In genomic region chr13:62558189-62559110, GRCm38 (mm10) we compare ENCODE assay signal across 8 mouse cellular contexts. TPM values are rescaled to one million over a fixed set of nuclear protein-coding genes. Genes with fewer than 3 reads are reported as not detected.
DNase-seq lines count a peak whose midpoint lies in the region; ATAC-seq and TF ChIP-seq lines count a peak whose summit lies in the region.
"Not testable (repeated sequence)": the region's sequence is repeated elsewhere in the genome, so short reads cannot be mapped to it uniquely, and the experiment has no call there.

Gene Zfp935 (minus strand): TSS chr13:62558511.

- peak within 1 kb of the TSS; percentile 84 for H3K9ac ChIP-seq in CH12.LX (ENCODE audit: insufficient read depth, low read depth)
- H3K9ac ChIP-seq in forebrain, embryonic 14.5 days (ENCODE audit: low read length): peak within 1 kb of the TSS; percentile 54
- 0 out of 2 replicates have a peak within 1 kb of the TSS, but pooled peaks have one; percentile 53 for H3K9ac ChIP-seq in liver, embryonic 16.5 days (ENCODE audit: low read depth, low read length)
- H3K9ac ChIP-seq in neural tube, embryonic 13.5 days: peak within 1 kb of the TSS; percentile 74

- in situ Hi-C loops in CH12.LX (cut with MboI; ENCODE audit: low pct_ligation_motif_present, low pct_unique_long_range_greater_than_20kb, low sequenced_read_pairs): not testable (repeated sequence)

- not testable (repeated sequence) for TF ChIP-seq RAD21 in CH12.LX (IDR thresholded peaks at IDR 0.05; ENCODE audit: low read depth, low read length)

- intact Hi-C loops in heart, postnatal 14 days (cut with DNase I): not testable (repeated sequence)

- WGBS in forebrain, embryonic 14.5 days: 2% methylated on average over 25 of the region's 27 CpGs
- 5% methylated on average over 27 of the region's 27 CpGs for WGBS in large intestine, adult 2 months
- WGBS in liver, embryonic 16.5 days (ENCODE audit: insufficient replicate concordance): 2% methylated on average over 25 of the region's 27 CpGs
- 3% methylated on average over 27 of the region's 27 CpGs for whole genome bisulfite sequencing in neural tube, embryonic 13.5 days

- H3K4me1 ChIP-seq in CH12.LX (ENCODE audit: control insufficient read depth in 1 of 2, insufficient read depth in 2 of 2); forebrain, embryonic 14.5 days (ENCODE audit: control insufficient read depth, insufficient read depth, low read length); liver, embryonic 16.5 days (ENCODE audit: control insufficient read depth, low read depth, low read length); neural tube, embryonic 13.5 days (replicated peaks): not testable (repeated sequence)

- TF ChIP-seq CTCF in CH12.LX (conservative IDR thresholded peaks at IDR 0.05 in 1 of 2, IDR thresholded peaks at IDR 0.05 in 1 of 2; ENCODE audit: low read depth in 2 of 2, low read length in 2 of 2): not testable (repeated sequence)

- peak within 1 kb of the TSS in 2 of 3 experiments; percentile 50 to 94 for H3K4me3 ChIP-seq in CH12.LX (replicated peaks in 1 of 3; ENCODE audit: low read depth in 2 of 3, low read length in 2 of 3, poor library complexity in 1 of 3)
- H3K4me3 ChIP-seq in forebrain, embryonic 14.5 days (ENCODE audit: low read depth, low read length): peak within 1 kb of the TSS; percentile 35
- peak within 1 kb of the TSS; percentile 59 for H3K4me3 ChIP-seq in liver, embryonic 16.5 days (ENCODE audit: low read depth, low read length)
- H3K4me3 ChIP-seq in neural tube, embryonic 13.5 days: peak within 1 kb of the TSS; percentile 47

- TF ChIP-seq POLR2A in CH12.LX (IDR thresholded peaks at IDR 0.05; ENCODE audit: low read depth, low read length): 0 out of 2 replicates have a peak, but pooled peaks have one; percentile 24

- H3K27me3 ChIP-seq in CH12.LX (replicated peaks); forebrain, embryonic 14.5 days (replicated peaks; ENCODE audit: control insufficient read depth, insufficient read depth, low read length); liver, embryonic 16.5 days (ENCODE audit: control insufficient read depth, insufficient read depth, low read depth, low read length); neural tube, embryonic 13.5 days: not testable (repeated sequence)

- H3K4me2 ChIP-seq in CH12.LX (ENCODE audit: insufficient read depth, low read depth, poor library complexity, severe bottlenecking): not testable (repeated sequence)
- H3K4me2 ChIP-seq in forebrain, embryonic 14.5 days (ENCODE audit: low read length): peak within 1 kb of the TSS; percentile 37; the same call in 1 of the 2 replicates
- peak within 1 kb of the TSS; percentile 37 for H3K4me2 ChIP-seq in liver, embryonic 16.5 days (ENCODE audit: low read depth, low read length)
- H3K4me2 ChIP-seq in neural tube, embryonic 13.5 days: peak within 1 kb of the TSS; percentile 50

- TF ChIP-seq EP300 in CH12.LX (IDR thresholded peaks at IDR 0.05; ENCODE audit: low read length): not testable (repeated sequence)

- H3K9me3 ChIP-seq in CH12.LX (replicated peaks; ENCODE audit: low read length); forebrain, embryonic 14.5 days (replicated peaks; ENCODE audit: control insufficient read depth, low read length); liver, embryonic 16.5 days (replicated peaks; ENCODE audit: control insufficient read depth, low read length): not testable (repeated sequence)
- peaks cover 19% of the 10 kb centered on the region for H3K9me3 ChIP-seq in neural tube, embryonic 13.5 days

- dilution Hi-C loops in CH12.LX (cut with MboI; ENCODE audit: extremely low pct_ligation_motif_present, extremely low pct_unique_long_range_greater_than_20kb, low sequenced_read_pairs): not testable (repeated sequence)

- H3K79me2 ChIP-seq in CH12.LX (replicated peaks; ENCODE audit: control insufficient read depth, extremely low read depth, insufficient read depth, poor library complexity, severe bottlenecking): not testable (repeated sequence)

- peak; percentile 48; the same call in 1 of the 2 replicates for ATAC-seq in forebrain, embryonic 14.5 days
- peak; percentile 43; the same call in 1 of the 2 replicates for ATAC-seq in liver, embryonic 16.5 days (ENCODE audit: low read depth)
- not testable (repeated sequence) for ATAC-seq in neural tube, embryonic 13.5 days (ENCODE audit: low read depth)

- DNase-seq in CH12.LX (ENCODE audit: extremely low read depth): peak; percentile 23
- DNase-seq in c-Kit-positive CD71-positive TER-119-positive erythroid progenitor cells, embryonic 14.5 days (ENCODE audit: low spot score): peak; percentile 32
- DNase-seq in forebrain, embryonic 14.5 days (ENCODE audit: low spot score): peak; percentile 4
- DNase-seq in heart, postnatal 14 days: peak; percentile 68 to 75
- peak; percentile 19 for DNase-seq in large intestine, adult 2 months (ENCODE audit: low read depth, low spot score)
- DNase-seq in testis, postnatal 10 days (ENCODE audit: low spot score): peak; percentile 70

- H3K27ac ChIP-seq in CH12.LX (ENCODE audit: insufficient read depth, low read depth); forebrain, embryonic 14.5 days (ENCODE audit: low read depth, low read length); liver, embryonic 16.5 days (ENCODE audit: low read length); neural tube, embryonic 13.5 days (replicated peaks): not testable (repeated sequence)

- H3K36me3 ChIP-seq in CH12.LX (replicated peaks in 1 of 2; ENCODE audit: control insufficient read depth in 1 of 2, insufficient read depth in 1 of 2, low read length in 1 of 2); forebrain, embryonic 14.5 days (ENCODE audit: control insufficient read depth, insufficient read depth, low read length); liver, embryonic 16.5 days (ENCODE audit: control insufficient read depth, insufficient read depth): not testable (repeated sequence)
- H3K36me3 ChIP-seq in neural tube, embryonic 13.5 days: peaks cover 19% of the 10 kb centered on the region

TF ChIP-seq in CH12.LX, 34 proteins besides CTCF, POLR2A, EP300 and RAD21:
- peak; percentile 48 for TF ChIP-seq HCFC1 (IDR thresholded peaks at IDR 0.05; ENCODE audit: low read depth, low read length)
- TF ChIP-seq E2F4 (IDR thresholded peaks at IDR 0.05; ENCODE audit: insufficient replicate concordance, low read depth, low read length): peak; percentile 64; the same call in 1 of the 2 replicates

RNA-seq across cellular contexts. Expression of gene Zfp935, which starts in this region (rescaled TPM):
- total RNA-seq in CH12.LX (2012; rRNA removed) (not detected in 2 replicates), CH12.LX (2014; rRNA removed) (1.4 TPM in 1 of 2 replicates, not detected in the other)
- polyA plus RNA-seq in CH12.LX (2012; ENCODE audit: insufficient read length, low read depth): 2.5 TPM in 1 of 2 replicates, not detected in the other
- not detected in 2 replicates for polyA plus RNA-seq in forebrain, embryonic 14.5 days (2014; fragmentation: Nextera tagmentation; extraction: Ambion mirVana)
- not detected for total RNA-seq in heart, postnatal 14 days (2021)
- polyA plus RNA-seq in large intestine, adult 2 months (2012; rRNA removed): not detected in 2 replicates
- not detected in 2 replicates for polyA plus RNA-seq in liver, embryonic 16.5 days (2015; fragmentation: Nextera tagmentation; extraction: Ambion mirVana)
- polyA plus RNA-seq in neural tube, embryonic 13.5 days (2015; fragmentation: Nextera tagmentation; extraction: Ambion mirVana): not detected in 2 replicates

Comparison
In these comparisons a context has a peak if more than half of its experiments do, and no peak if none do; other contexts are left out.
1. Peak in DNase-seq, ATAC-seq, H3K4me3 ChIP-seq, H3K9ac ChIP-seq and H3K4me2 ChIP-seq in forebrain, embryonic 14.5 days; RNA of the gene not detected or under 1 TPM.
2. Peak in DNase-seq in heart, postnatal 14 days; RNA of the gene not detected or under 1 TPM.
3. Peak in DNase-seq in large intestine, adult 2 months; RNA of the gene not detected or under 1 TPM.
4. Peak in ATAC-seq, H3K4me3 ChIP-seq, H3K9ac ChIP-seq and H3K4me2 ChIP-seq in liver, embryonic 16.5 days; RNA of the gene not detected or under 1 TPM.
5. DNase-seq: peak in every context shown above with its lines; median percentile 72 in heart, postnatal 14 days; 70 in testis, postnatal 10 days; 32 in c-Kit-positive CD71-positive TER-119-positive erythroid progenitor cells, embryonic 14.5 days; 23 in CH12.LX; 19 in large intestine, adult 2 months; 4 in forebrain, embryonic 14.5 days.